Mouse (Mus musculus) intestine, postnatal 0 days (tissue): ENCODE data around the gene Mgat5b. TPM values are rescaled to one million over a fixed set of nuclear protein-coding genes. Genes with fewer than 3 reads are reported as not detected.
A peak's percentile ranks its signal among the peaks of the same experiment; 100 is the strongest.

Experiments used
- ATAC-seq: fragments of 200-750 bp; cut with Nextera tagmentation; 2 replicates; pipeline ENCODE4 v1.8.0; 2017; ENCODE audit warnings: mild to moderate bottlenecking, moderate TSS enrichment, moderate library complexity
- H3K27ac ChIP-seq: fragments of 300-500 bp; sonication (generic); 2 replicates; pipeline ENCODE4 v1.5.1; 2014; ENCODE audit warnings: mild to moderate bottlenecking, low read depth, low read length, moderate library complexity
- H3K27me3 ChIP-seq: fragments of 300-500 bp; sonication (generic); replicated peaks from 2 replicates; pipeline ENCODE4 v1.6.1; 2014; ENCODE audit warnings: low read length, mixed read lengths; ENCODE audit not compliant: control insufficient read depth, insufficient read depth
- H3K36me3 ChIP-seq: fragments of 300-500 bp; sonication (generic); 2 replicates; pipeline ENCODE4 v1.6.1; 2014; ENCODE audit warnings: mild to moderate bottlenecking, moderate library complexity; ENCODE audit not compliant: control insufficient read depth, insufficient read depth
- H3K4me1 ChIP-seq: fragments of 300-500 bp; sonication (generic); replicated peaks from 2 replicates; pipeline ENCODE4 v1.6.1; 2014; ENCODE audit warnings: antibody characterized with exemption, low read length, mixed read lengths; ENCODE audit not compliant: control insufficient read depth, insufficient read depth
- H3K4me2 ChIP-seq: fragments of 300-500 bp; sonication (generic); replicated peaks from 2 replicates; pipeline ENCODE4 v1.6.1; 2014; ENCODE audit warnings: low read depth, mild to moderate bottlenecking, moderate library complexity
- H3K4me3 ChIP-seq: fragments of 300-500 bp; sonication (generic); 2 replicates; pipeline ENCODE4 v1.5.1; 2014; ENCODE audit warnings: low read depth, low read length
- H3K9ac ChIP-seq: fragments of 300-500 bp; sonication (generic); 2 replicates; pipeline ENCODE4 v1.6.1; 2014; ENCODE audit warnings: mild to moderate bottlenecking, low read depth, low read length
- H3K9me3 ChIP-seq: fragments of 300-500 bp; sonication (generic); 2 replicates; pipeline ENCODE4 v1.6.1; 2016; ENCODE audit warnings: mixed run types; ENCODE audit not compliant: control insufficient read depth
- CTCF ChIP-seq: sonication (generic); IDR thresholded peaks from 2 replicates; pipeline ENCODE4 v1.5.1; 2016; ENCODE audit warnings: low read depth, mild to moderate bottlenecking, control low read depth, antibody characterized with exemption, moderate library complexity
- WGBS: fragments of 180-500 bp; shearing (Covaris S2); extraction: QIAGEN DNeasy Blood & Tissue Kit; methylation state at CpG from one replicate; pipeline ENCODE4 v1.1.7; 2014; 5-methylcytosine and 5-hydroxymethylcytosine counted together
- polyA plus RNA-seq: library from polyadenylated mRNA; unstranded; fragments of >200 nt; fragmentation: Nextera tagmentation; extraction: Ambion mirVana; gene quantifications from 2 replicates; pipeline ENCODE4 v1.2.1, GENCODE M21; 2015

The Mgat5b gene
- polyA plus RNA-seq, 1 experiment from 2014 or later, result 0.25 TPM

DNA sequence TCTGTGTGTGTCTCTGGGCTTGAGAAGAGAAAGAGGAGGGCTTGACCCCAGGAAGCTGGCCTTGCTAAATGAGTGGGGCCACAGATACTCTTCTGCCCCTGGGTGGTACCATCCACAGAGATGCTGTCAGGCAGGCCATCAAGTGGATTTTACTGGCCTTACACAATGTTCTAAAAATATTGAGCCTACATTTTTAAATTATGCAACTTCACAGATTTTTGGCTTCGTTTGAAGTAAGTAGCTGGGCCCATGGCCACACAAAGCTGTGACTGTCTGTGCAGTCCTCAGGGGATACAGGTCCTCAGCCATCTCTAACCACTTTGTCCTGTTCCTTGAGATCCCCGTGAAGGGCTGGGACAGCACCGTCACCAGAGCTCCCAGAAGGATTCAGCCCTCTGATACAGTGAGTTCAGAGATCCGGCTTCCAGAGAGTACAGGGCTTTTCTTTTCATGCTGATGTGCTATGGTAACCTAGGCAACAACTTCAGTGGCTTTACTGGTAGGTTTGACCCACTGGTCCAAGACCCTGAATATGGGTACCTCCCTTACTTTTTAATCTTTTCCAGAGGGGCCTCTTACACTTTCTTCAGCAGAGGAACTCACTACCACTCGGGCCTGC is 4.3 kb upstream of the Mgat5b start:
- Histone ChIP-seq H3K9me3 (no peaks in the 10 kb centered on the region), H3K36me3 (no peaks in the 10 kb centered on the region), H3K4me1 (no peaks in the 10 kb centered on the region), H3K9ac (no peak overlapping the region), H3K27me3 (peaks cover 26% of the 10 kb centered on the region), H3K4me2 (no peak overlapping the region), H3K4me3 (no peak overlapping the region), H3K27ac (no peak overlapping the region)
- no peak for ATAC-seq
- TF ChIP-seq CTCF, result no peak
- WGBS, result 70% methylated on average over 5 of the region's 5 CpGs

DNA sequence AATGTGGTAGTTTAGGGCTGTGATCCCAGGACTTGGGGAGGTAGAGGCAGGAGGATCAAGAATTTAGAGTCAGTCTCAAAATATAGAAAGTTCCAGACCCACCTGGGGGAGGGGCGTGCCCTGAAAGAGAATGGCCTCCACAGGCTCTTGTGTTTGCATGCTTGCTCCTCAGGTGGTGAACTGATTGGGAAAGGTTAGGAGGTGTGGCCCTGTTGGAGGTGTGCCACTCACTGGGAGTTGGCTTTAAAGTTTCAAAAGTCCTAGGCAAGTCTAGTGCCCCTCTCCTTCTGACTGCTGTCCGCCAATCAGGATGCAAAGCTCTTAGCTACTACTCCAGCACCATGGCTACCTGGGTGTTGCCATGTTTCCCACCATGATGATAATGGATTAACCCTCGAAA is 3.4 kb upstream of the Mgat5b start:
- Histone ChIP-seq H3K4me3 (no peak overlapping the region), H3K27me3 (peaks cover 35% of the 10 kb centered on the region), H3K9ac (no peak overlapping the region), H3K36me3 (no peaks in the 10 kb centered on the region), H3K4me1 (no peaks in the 10 kb centered on the region), H3K27ac (no peak overlapping the region), H3K4me2 (no peak overlapping the region), H3K9me3 (no peaks in the 10 kb centered on the region)
- WGBS, result 80% methylated on average over 3 of the region's 3 CpGs
- no peak for TF ChIP-seq CTCF
- ATAC-seq, result no peak

DNA sequence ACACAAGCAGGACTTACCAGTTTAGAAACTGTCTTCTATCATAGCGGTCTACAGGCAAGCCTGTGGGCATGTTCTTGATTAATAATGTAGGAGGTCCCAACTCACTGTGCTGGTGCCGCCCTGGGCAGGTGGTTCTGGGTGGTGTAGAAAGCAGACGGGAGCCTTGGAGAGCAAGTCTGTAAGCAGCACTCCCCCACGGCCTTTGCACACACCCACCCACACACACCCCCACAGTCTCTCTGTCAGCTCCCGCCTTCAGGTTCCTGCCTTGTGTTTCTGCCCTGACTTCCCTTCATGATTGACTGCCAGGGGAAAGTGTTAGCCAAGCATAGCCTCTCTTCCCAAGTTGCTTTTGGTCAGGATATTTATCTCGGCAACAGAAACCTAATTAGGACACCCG is 1.3 kb upstream of the Mgat5b start:
- Histone ChIP-seq H3K36me3 (no peaks in the 10 kb centered on the region), H3K27me3 (peaks cover 54% of the 10 kb centered on the region), H3K4me1 (no peaks in the 10 kb centered on the region), H3K27ac (no peak overlapping the region), H3K9ac (no peak overlapping the region), H3K4me3 (no peak overlapping the region), H3K4me2 (no peak overlapping the region), H3K9me3 (no peaks in the 10 kb centered on the region)
- TF ChIP-seq CTCF, result no peak
- WGBS, result 46% methylated on average over 7 of the region's 7 CpGs
- no peak for ATAC-seq

DNA sequence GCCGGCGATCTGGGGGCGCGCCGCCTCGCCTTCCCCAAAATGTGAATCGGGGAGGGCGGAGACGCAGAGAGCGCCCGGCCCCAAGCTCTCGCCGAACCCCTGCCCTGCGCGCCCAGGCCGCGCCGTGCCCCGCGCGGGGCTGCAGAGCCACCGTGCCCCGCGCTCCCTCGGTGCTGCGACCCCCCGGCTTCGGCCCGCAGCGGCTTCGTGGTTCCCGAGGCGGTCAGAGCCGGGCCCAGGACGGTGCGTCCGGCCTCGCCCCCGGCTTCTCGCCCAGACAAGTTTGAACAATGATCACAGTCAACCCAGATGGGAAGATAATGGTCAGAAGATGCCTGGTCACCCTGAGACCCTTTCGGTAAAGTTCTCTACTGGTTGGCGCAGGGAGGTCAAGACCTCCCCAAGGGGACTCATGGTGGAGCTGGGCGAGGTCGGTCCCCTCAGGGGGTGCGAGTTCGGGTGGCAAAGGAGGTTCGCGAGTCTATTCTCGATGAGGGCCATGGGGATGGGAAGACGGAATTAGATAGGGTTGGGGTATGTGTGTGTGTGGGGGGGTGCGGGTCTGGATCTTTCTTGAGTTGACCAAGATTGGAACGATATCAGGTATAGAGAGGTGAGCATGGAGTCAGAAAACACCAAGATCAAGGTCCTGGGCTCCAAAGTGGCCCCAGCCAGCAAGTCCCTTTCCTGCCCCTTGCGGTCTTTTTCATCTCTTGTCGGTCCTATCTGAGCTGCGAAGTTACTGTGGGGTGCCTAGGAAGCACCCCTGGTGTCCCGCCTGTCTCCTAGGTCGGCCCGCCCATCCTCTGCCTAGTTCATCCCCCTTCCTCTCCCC is 740 bp downstream of the Mgat5b start:
- H3K9me3 ChIP-seq, result no peaks in the 10 kb centered on the region
- H3K9ac ChIP-seq, result 0 out of 2 replicates have a peak overlapping the region, but pooled peaks have one; percentile 37
- H3K4me2 ChIP-seq, result peak overlapping the region; percentile 94
- H3K27me3 ChIP-seq, result peaks cover 60% of the 10 kb centered on the region
- TF ChIP-seq CTCF, result no peak
- H3K4me3 ChIP-seq, result peak overlapping the region; percentile 51
- no peaks in the 10 kb centered on the region for H3K4me1 ChIP-seq
- ATAC-seq, result no peak
- no peak overlapping the region for H3K27ac ChIP-seq
- H3K36me3 ChIP-seq, result no peaks in the 10 kb centered on the region
- 5% methylated on average over 42 of the region's 58 CpGs for WGBS

DNA sequence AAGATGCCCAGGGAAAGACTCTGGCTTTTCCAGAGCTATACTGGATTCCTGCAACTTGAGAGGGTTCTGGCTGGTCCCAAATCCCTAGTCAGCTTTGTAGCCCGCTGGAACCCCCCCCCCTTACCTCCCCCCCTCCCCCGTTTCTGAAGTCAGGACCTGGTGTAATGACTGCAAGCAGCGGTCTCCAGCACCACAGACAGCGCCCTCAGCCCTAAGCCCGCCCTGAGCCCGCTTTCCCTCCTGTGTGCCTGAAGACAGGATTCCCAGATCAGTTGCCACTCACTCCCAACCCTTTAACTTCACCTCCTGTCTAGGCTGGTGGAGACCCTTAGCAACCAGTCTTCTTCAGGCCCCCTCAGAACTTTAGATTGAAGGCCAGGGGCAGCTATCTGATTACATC is 2.1 kb downstream of the Mgat5b start:
- peaks cover 58% of the 10 kb centered on the region for H3K27me3 ChIP-seq
- WGBS, result 0% methylated on average over 6 of the region's 6 CpGs

DNA sequence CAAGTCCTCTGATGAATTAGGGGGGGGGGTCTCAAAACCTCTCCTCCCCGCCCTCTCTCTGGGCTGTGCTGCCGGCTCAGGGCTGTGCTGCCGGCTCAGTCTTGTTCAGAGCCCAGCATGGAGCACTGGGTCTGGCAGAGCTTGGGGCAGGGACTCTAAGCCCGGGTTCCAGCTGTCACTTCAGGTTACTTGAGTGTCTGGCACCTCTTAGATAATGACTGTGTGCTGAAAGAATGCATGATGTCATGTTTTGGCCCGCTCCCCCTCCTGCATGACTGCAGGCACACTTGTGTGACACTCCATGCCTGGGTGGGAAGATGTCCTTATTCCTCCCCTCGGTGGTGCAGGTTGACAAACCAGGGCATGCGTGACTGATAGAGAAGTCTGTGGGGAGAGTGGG is 3.4 kb downstream of the Mgat5b start:
- Histone ChIP-seq H3K27me3 (peaks cover 56% of the 10 kb centered on the region), H3K4me1 (no peaks in the 10 kb centered on the region), H3K4me2 (no peak overlapping the region), H3K4me3 (no peak overlapping the region), H3K36me3 (no peaks in the 10 kb centered on the region), H3K27ac (no peak overlapping the region), H3K9me3 (no peaks in the 10 kb centered on the region), H3K9ac (no peak overlapping the region)
- WGBS, result 42% methylated on average over 7 of the region's 7 CpGs
- no peak for TF ChIP-seq CTCF
- no peak for ATAC-seq

More for the DNA sequence above, 2.1 kb downstream of the Mgat5b start:
- ATAC-seq, result no peak
- no peaks in the 10 kb centered on the region for H3K4me1 ChIP-seq
- H3K9ac ChIP-seq, result no peak overlapping the region
- no peaks in the 10 kb centered on the region for H3K9me3 ChIP-seq
- no peak overlapping the region for H3K27ac ChIP-seq
- H3K36me3 ChIP-seq, result no peaks in the 10 kb centered on the region
- TF ChIP-seq CTCF, result no peak
- no peak overlapping the region for H3K4me3 ChIP-seq
- H3K4me2 ChIP-seq, result no peak overlapping the region
